Mouse (Mus musculus) layer of hippocampus, postnatal 10 days (tissue): Measurements from ENCODE around the gene Pnpla2. TPM values are rescaled to one million over a fixed set of nuclear protein-coding genes. Genes with fewer than 3 reads are reported as not detected.

Experiments
- total RNA-seq, 2 experiments: library from RNA; stranded (reverse); gene quantifications; 2 replicates each; pipeline ENCODE4 v1.2.3; 2021

The Pnpla2 gene
- total RNA-seq, 2 experiments from 2014 or later, result 18.7 to 23.4 TPM

Other genes starting within 250 kb of the Pnpla2 start
- gene Lmntd2, start 241.1 kb upstream of the Pnpla2 start, total RNA-seq, result not detected
- gene Rassf7, start 239.3 kb upstream of the Pnpla2 start, total RNA-seq, result 1 to 10 TPM; 1.6 to 1.7 TPM
- gene Phrf1, start 226.4 kb upstream of the Pnpla2 start, total RNA-seq, result 10 to 100 TPM; 71.6 to 72.7 TPM
- under 1 TPM; 0.29 to 0.64 TPM for gene Irf7, start 188.7 kb upstream of the Pnpla2 start, total RNA-seq
- gene Cdhr5, start 178.4 kb upstream of the Pnpla2 start, total RNA-seq, result not detected
- gene Sct, start 176.1 kb upstream of the Pnpla2 start, total RNA-seq, result under 1 TPM in 1 of 2 experiments, not detected in 1; 0.76 TPM
- gene Drd4, start 163.2 kb upstream of the Pnpla2 start, total RNA-seq, result under 1 TPM; 0.45 to 0.55 TPM
- gene Deaf1, start 127.5 kb upstream of the Pnpla2 start, total RNA-seq, result 100 to 1,000 TPM; 220 to 227 TPM
- gene Tmem80, start 127.5 kb upstream of the Pnpla2 start, total RNA-seq, result 10 to 100 TPM; 25.7 to 29.8 TPM
- 1 to 10 TPM; 2.3 to 2.4 TPM for gene Eps8l2, start 116.3 kb upstream of the Pnpla2 start, total RNA-seq
- gene Taldo1, start 63.0 kb upstream of the Pnpla2 start, total RNA-seq, result 100 to 1,000 TPM; 115 to 126 TPM
- gene Gatd1, start 41.1 kb upstream of the Pnpla2 start, total RNA-seq, result 10 to 100 TPM; 34.4 to 39.3 TPM
- gene Cend1, start 25.7 kb upstream of the Pnpla2 start, total RNA-seq, result 100 to 1,000 TPM; 259 to 281 TPM
- gene Slc25a22, start 17.3 kb upstream of the Pnpla2 start, total RNA-seq, result 100 to 1,000 TPM; 281 to 341 TPM
- gene Pidd1, start 11.2 kb upstream of the Pnpla2 start, total RNA-seq, result 1 to 10 TPM; 2.1 to 3.8 TPM
- gene Rplp2, start 7.8 kb upstream of the Pnpla2 start, total RNA-seq, result 100 to 1,000 TPM; 648 to 721 TPM
- gene Cracr2b, start 5.9 kb downstream of the Pnpla2 start, total RNA-seq, result 1 to 10 TPM; 4.6 to 7.2 TPM
- gene Cd151, start 12.2 kb downstream of the Pnpla2 start, total RNA-seq, result 10 to 100 TPM; 38.7 to 39.9 TPM
- 10 to 100 TPM; 43.0 to 50.5 TPM for gene Polr2l, start 19.9 kb downstream of the Pnpla2 start, total RNA-seq
- gene Tspan4, start 20.0 kb downstream of the Pnpla2 start, total RNA-seq, result 10 to 100 TPM; 32.9 to 34.1 TPM
- 10 to 100 TPM; 68.7 to 69.8 TPM for gene Chid1, start 84.7 kb downstream of the Pnpla2 start, total RNA-seq
- 100 to 1,000 TPM; 271 to 272 TPM for gene Ap2a2, start 107.0 kb downstream of the Pnpla2 start, total RNA-seq
- gene Muc6, start 200.1 kb downstream of the Pnpla2 start, total RNA-seq, result not detected
- 1 to 10 TPM in 1 of 2 experiments, under 1 TPM in 1; 0.69 to 1.0 TPM for gene Muc2, start 235.1 kb downstream of the Pnpla2 start, total RNA-seq